Mouse (Mus musculus) gastrocnemius, adult 2 months (tissue): ENCODE measurements around the gene Rgs7. TPM values are rescaled to one million over a fixed set of nuclear protein-coding genes. Genes with fewer than 3 reads are reported as not detected.

Experiments
- DNase-seq: peaks from one replicate; pipeline ENCODE4 v3.0.0; 2022
- H3K27ac ChIP-seq: fragments of 200-600 bp; 2 replicates; pipeline ENCODE4 v1.8.1; 2022; ENCODE audit warnings: mild to moderate bottlenecking
- H3K4me3 ChIP-seq: fragments of 200-600 bp; 2 replicates; pipeline ENCODE4 v1.8.1; 2022; ENCODE audit warnings: mild to moderate bottlenecking, moderate library complexity
- CTCF ChIP-seq: fragments of 200-600 bp; IDR thresholded peaks from 2 replicates; pipeline ENCODE4 v1.8.1; 2022; ENCODE audit warnings: antibody characterized with exemption, mild to moderate bottlenecking, moderate library complexity
- intact Hi-C: fragments of 180-260 bp; cut with DNase I; formaldehyde crosslinking; loops from one replicate; pipeline ENCODE4 v1.15.1; 2025
- total RNA-seq, 2 experiments: library from RNA; stranded (reverse); gene quantifications; 2 replicates each; pipeline ENCODE4 v1.2.3; 2021

Gene Rgs7
- total RNA-seq, 2 experiments from 2014 or later: 0.17 TPM; not detected in 1

GRCm38 (mm10) chr1:175415728-175416127 is 76.6 kb downstream of the Rgs7 start:
- Histone ChIP-seq H3K27ac (no peak overlapping the region), H3K4me3 (no peak overlapping the region)
- intact Hi-C loops: no loop called here
- no peak for TF ChIP-seq CTCF
- no peak for DNase-seq

DNA sequence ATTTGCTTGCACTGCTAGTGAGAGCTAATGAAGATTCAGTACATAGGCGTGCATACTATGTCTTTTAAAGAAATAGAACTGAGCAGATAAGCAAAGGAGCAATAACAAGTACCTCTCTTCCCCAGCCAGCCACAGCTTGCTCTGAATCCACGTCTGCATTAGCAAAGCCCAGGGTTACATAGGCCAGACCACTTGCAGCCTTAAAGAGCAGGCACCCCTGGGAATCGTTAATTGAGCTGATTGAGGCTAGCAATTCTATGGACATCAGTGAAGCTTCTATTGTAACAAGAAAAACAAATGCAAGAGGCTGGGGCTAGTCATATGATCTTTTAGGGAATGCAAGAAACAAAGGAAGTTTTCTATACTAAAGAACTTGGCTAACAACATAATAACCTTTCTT is 81.9 kb downstream of the Rgs7 start:
- no peak overlapping the region for H3K4me3 ChIP-seq
- H3K27ac ChIP-seq: no peak overlapping the region
- no peak for DNase-seq
- intact Hi-C loops: no loop called here
- no peak for TF ChIP-seq CTCF

DNA sequence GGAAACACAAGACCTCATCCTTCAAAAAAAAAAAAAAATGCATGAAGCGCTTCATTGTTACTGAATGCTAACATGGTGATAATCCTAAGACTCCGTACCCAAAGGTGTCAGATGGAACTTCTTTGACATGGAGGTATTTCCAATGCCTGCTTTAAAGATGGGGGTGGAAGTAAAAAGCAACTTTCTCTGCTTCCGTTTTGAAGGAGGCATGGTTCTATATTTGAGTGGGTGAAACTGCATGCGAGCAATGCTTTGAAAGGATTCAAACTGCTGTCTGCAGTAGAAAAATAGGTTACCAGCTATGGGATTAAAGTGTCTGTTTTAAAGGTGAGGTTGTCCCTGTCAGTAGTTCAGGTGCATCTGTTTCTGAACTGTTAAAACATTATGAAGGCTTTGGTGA is 100.4 kb downstream of the Rgs7 start:
- DNase-seq: no peak
- Histone ChIP-seq H3K4me3 (no peak overlapping the region), H3K27ac (no peak overlapping the region)
- intact Hi-C loops: no loop called here
- no peak for TF ChIP-seq CTCF

GRCm38 (mm10) chr1:175389250-175389649 is 103.0 kb downstream of the Rgs7 start:
- no peak overlapping the region for H3K27ac ChIP-seq
- TF ChIP-seq CTCF: no peak
- DNase-seq: no peak
- intact Hi-C loops: no loop called here
- no peak overlapping the region for H3K4me3 ChIP-seq

DNA sequence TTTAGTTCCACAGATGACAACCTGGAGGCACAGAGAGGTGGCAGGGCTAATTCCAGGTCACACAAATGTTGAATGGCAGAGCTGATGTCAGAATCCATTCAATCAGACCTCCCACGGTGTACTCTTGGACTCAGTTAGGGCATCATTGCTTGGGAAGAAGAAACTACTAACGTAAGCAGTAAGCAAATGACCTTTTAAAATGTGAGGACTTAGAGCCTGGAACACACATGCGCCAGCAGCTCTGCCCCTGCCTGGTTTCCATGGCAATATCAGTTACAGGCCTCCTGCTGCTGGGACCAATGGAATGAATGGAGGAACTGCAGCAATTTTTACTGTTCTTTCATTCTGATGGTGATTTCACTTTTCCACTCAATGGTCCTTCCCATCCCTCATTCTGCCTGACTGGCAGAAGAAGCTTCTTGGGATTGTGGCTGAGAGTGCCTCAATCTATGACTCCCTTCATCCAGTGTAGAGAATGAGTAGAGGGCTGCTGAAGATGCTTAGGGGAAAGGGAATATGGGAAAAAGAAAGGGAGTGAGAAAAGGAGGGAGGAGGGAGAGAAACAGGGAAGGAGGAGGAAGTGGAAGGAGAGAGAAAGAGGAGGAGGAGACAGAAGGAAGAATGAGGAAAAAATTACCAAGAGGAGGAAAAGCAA is 106.6 kb downstream of the Rgs7 start:
- no peak overlapping the region for H3K4me3 ChIP-seq
- intact Hi-C loops: no loop called here
- TF ChIP-seq CTCF: no peak
- H3K27ac ChIP-seq: no peak overlapping the region
- no peak for DNase-seq

- no peak for TF ChIP-seq CTCF
- DNase-seq: no peak
- Histone ChIP-seq H3K27ac (no peak overlapping the region), H3K4me3 (no peak overlapping the region)
- intact Hi-C loops: no loop called here
These were observed 119.7 kb downstream of the Rgs7 start for GRCm38 (mm10) chr1:175372571-175372970.

GRCm38 (mm10) chr1:175368062-175368461 is 124.2 kb downstream of the Rgs7 start:
- intact Hi-C loops: no loop called here
- Histone ChIP-seq H3K27ac (no peak overlapping the region), H3K4me3 (no peak overlapping the region)
- no peak for DNase-seq
- no peak for TF ChIP-seq CTCF

DNA sequence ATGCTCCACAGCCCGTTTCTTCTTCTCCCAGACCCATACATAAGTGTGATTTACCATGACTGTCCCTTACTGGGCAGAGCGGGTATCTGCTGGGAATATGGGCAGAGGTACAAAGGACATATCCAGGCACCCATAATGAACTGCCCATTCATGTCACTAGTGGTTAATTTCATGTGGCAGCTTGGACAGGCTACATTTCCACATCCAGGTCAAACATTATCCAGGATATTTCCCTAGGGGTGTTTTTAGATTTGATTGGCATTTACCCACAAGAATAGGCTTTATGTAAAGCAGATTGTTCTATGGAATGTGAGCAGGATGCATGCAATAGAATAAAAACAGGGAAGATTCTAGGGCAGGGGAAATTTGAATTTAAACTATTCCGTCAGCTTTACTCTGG is 128.7 kb downstream of the Rgs7 start:
- TF ChIP-seq CTCF: no peak
- no peak overlapping the region for H3K4me3 ChIP-seq
- intact Hi-C loops: no loop called here
- no peak for DNase-seq
- no peak overlapping the region for H3K27ac ChIP-seq

DNA sequence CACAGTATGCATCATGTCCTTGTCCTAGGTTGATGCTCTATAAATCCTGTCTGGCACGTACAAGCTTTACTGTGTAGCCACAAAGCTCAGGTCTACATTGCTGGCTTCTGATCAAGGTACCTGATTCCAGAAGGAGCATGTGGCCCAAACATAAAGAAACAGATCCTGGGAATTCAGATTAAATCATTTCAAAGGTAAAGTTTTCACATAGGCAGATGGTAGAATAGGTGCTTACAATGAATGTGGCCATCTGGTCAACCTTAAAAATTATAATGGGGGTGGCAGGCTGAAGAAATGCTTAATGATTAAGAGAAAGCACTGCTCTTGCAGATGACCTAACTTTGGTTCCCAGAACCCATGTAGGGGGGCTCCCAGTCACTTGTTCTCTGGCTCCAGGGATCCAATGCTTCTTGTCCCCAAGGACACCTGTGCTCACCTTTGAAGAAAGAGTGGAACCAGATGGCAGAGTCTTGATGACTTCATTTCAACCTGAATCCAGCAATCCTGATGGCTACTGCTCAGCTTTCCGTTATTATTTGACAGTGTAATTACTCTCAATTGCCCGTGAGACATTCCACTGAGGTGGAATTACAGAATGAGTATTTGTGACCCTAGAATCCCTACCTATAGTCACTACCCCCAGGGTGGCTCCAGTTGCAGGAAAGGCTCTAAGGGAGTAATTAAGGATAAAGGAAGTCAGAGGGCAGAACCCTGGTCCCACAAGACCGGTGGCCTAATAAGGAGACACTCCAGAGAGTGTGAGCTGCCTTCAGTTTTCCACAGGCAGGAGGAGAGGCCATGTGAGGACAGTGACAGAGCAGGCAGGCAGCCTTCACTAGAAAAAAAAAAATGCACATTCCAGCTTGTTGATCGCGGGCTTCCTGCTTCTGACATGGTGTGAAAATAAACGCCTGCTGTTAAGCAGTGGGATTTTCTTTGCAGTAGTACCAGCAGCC is 132.6 kb downstream of the Rgs7 start:
- no peak overlapping the region for H3K27ac ChIP-seq

DNA sequence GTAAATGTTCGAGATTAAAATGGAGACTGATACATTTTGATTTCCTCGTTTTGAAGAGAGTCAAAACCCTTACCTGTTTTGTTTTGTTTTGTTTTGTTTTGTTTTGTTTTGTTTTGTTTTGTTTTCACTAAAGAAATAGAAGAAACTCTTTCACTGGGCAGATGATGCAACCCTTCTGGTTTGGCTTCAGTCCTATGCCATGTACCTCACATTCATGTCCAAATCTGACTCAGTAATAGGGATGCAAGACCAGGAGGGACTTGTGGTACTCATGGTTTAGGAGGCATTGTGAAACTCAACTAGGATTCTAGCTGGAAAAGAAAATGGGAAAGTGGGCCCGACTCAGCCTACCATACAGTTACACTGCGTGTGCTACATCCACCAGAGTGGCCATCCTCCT is 139.4 kb downstream of the Rgs7 start:
- no peak overlapping the region for H3K4me3 ChIP-seq
- DNase-seq: no peak
- no peak for TF ChIP-seq CTCF
- H3K27ac ChIP-seq: no peak overlapping the region
- intact Hi-C loops: no loop called here

More for the DNA sequence above, 132.6 kb downstream of the Rgs7 start:
- no peak overlapping the region for H3K4me3 ChIP-seq
- no peak for TF ChIP-seq CTCF
- DNase-seq: no peak
- intact Hi-C loops: no loop called here

DNA sequence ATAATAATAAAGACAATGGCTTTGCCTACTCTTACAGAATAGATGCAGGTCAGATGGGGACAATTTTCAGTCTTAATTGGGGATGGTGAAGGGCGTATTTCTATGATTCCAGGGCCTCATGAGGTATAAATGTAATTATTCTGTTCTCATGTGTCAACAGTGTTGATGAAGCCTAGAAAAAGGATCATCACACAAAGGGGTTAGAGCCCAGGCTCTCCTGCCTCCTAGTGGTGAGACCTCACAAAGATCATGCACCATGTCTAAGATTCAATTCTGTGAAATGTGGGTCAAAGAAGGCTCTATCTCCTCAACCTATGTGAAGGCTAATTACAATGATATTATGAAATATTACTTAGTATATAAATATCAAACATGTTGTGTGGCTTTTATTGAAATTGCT is 146.1 kb downstream of the Rgs7 start:
- Histone ChIP-seq H3K4me3 (no peak overlapping the region), H3K27ac (no peak overlapping the region)
- no peak for TF ChIP-seq CTCF
- no peak for DNase-seq
- intact Hi-C loops: no loop called here

DNA sequence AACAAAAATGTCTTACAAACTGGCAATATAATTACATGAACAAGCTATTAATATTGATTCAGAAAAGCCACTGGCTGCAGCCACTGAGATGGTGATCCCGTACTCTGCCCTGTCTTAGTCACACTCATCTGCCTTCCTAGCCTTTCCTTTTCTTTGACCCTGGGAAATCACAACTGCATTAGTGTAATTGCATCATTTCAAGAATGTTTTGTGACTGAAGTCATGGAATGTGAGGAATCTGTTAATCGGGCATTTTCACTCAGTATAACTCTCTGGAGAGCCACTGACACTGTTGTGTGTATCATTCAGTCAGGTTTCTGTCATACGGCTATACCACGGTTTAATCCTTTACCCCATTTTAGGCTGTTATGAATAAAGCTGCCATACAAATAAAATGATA is 156.1 kb downstream of the Rgs7 start:
- intact Hi-C loops: no loop called here
- H3K27ac ChIP-seq: no peak overlapping the region

GRCm38 (mm10) chr1:175333041-175333854 is 159.1 kb downstream of the Rgs7 start:
- no peak overlapping the region for H3K27ac ChIP-seq
- DNase-seq: no peak
- intact Hi-C loops: no loop called here
- H3K4me3 ChIP-seq: no peak overlapping the region
- TF ChIP-seq CTCF: no peak

More for the DNA sequence above, 156.1 kb downstream of the Rgs7 start:
- DNase-seq: no peak
- no peak for TF ChIP-seq CTCF
- no peak overlapping the region for H3K4me3 ChIP-seq
